Mouse (Mus musculus): Measurements from ENCODE around the gene Rras.

- TF ChIP-seq CTCF (conservative IDR thresholded peaks at IDR 0.05; ENCODE audit: low read length) (no peak), NANOG (IDR thresholded peaks at IDR 0.05; ENCODE audit: borderline replicate concordance, low read length) (no peak)
Observed at GRCm38 (mm10) chr7:44975117-44975419, 42.7 kb upstream of the Rras start.
